Mouse (Mus musculus): ENCODE data around the gene Ugt1a8. TPM values are rescaled to one million over a fixed set of nuclear protein-coding genes. Genes with fewer than 3 reads are reported as not detected.

Gene Ugt1a8
- polyA plus RNA-seq, 1 experiment, result 8.3 TPM

GRCm38 (mm10) chr1:88237311-88237710, 149.7 kb downstream of the Ugt1a8 start:
- no peak for TF ChIP-seq POLR2A (IDR thresholded peaks at IDR 0.05; ENCODE audit: borderline replicate concordance, low read depth, low read length)
- no peak for TF ChIP-seq CTCF (IDR thresholded peaks at IDR 0.05; ENCODE audit: low read depth, low read length)
- no peaks in the 10 kb centered on the region for H3K4me1 ChIP-seq (ENCODE audit: control insufficient read depth, insufficient read depth, low read length)
- H3K27ac ChIP-seq (ENCODE audit: insufficient read depth, low read depth, low read length), result no peak overlapping the region
- H3K4me3 ChIP-seq (ENCODE audit: insufficient read depth, low read length), result no peak overlapping the region

GRCm38 (mm10) chr1:88238771-88239170, 151.2 kb downstream of the Ugt1a8 start:
- TF ChIP-seq POLR2A (IDR thresholded peaks at IDR 0.05; ENCODE audit: borderline replicate concordance, low read depth, low read length) (no peak), CTCF (IDR thresholded peaks at IDR 0.05; ENCODE audit: low read depth, low read length) (no peak)
- Histone ChIP-seq H3K27ac (ENCODE audit: insufficient read depth, low read depth, low read length) (no peak overlapping the region), H3K4me3 (ENCODE audit: insufficient read depth, low read length) (no peak overlapping the region), H3K4me1 (ENCODE audit: control insufficient read depth, insufficient read depth, low read length) (no peaks in the 10 kb centered on the region)

GRCm38 (mm10) chr1:88240072-88240471, 152.5 kb downstream of the Ugt1a8 start:
- no peak overlapping the region for H3K4me3 ChIP-seq (ENCODE audit: insufficient read depth, low read length)
- no peak overlapping the region for H3K27ac ChIP-seq (ENCODE audit: insufficient read depth, low read depth, low read length)
- H3K4me1 ChIP-seq (ENCODE audit: control insufficient read depth, insufficient read depth, low read length), result no peaks in the 10 kb centered on the region
- TF ChIP-seq CTCF (IDR thresholded peaks at IDR 0.05; ENCODE audit: low read depth, low read length), result no peak
- no peak for TF ChIP-seq POLR2A (IDR thresholded peaks at IDR 0.05; ENCODE audit: borderline replicate concordance, low read depth, low read length)

- no peak for TF ChIP-seq CTCF (IDR thresholded peaks at IDR 0.05; ENCODE audit: low read depth, low read length)
- no peak for TF ChIP-seq POLR2A (IDR thresholded peaks at IDR 0.05; ENCODE audit: borderline replicate concordance, low read depth, low read length)
- no peak overlapping the region for H3K4me3 ChIP-seq (ENCODE audit: insufficient read depth, low read length)
- no peaks in the 10 kb centered on the region for H3K4me1 ChIP-seq (ENCODE audit: control insufficient read depth, insufficient read depth, low read length)
- H3K27ac ChIP-seq (ENCODE audit: insufficient read depth, low read depth, low read length), result no peak overlapping the region
These were observed 153.0 kb downstream of the Ugt1a8 start for GRCm38 (mm10) chr1:88240579-88240978.

- no peak overlapping the region for H3K4me3 ChIP-seq (ENCODE audit: insufficient read depth, low read length)
- H3K27ac ChIP-seq (ENCODE audit: insufficient read depth, low read depth, low read length), result no peak overlapping the region
- H3K4me1 ChIP-seq (ENCODE audit: control insufficient read depth, insufficient read depth, low read length), result no peaks in the 10 kb centered on the region
- TF ChIP-seq CTCF (IDR thresholded peaks at IDR 0.05; ENCODE audit: low read depth, low read length) (no peak), POLR2A (IDR thresholded peaks at IDR 0.05; ENCODE audit: borderline replicate concordance, low read depth, low read length) (no peak)
These were observed 156.2 kb downstream of the Ugt1a8 start for GRCm38 (mm10) chr1:88243861-88244260.

GRCm38 (mm10) chr1:88245881-88246280, 158.3 kb downstream of the Ugt1a8 start:
- TF ChIP-seq CTCF (IDR thresholded peaks at IDR 0.05; ENCODE audit: low read depth, low read length), result no peak
- TF ChIP-seq POLR2A (IDR thresholded peaks at IDR 0.05; ENCODE audit: borderline replicate concordance, low read depth, low read length), result no peak
- no peak overlapping the region for H3K27ac ChIP-seq (ENCODE audit: insufficient read depth, low read depth, low read length)
- no peak overlapping the region for H3K4me3 ChIP-seq (ENCODE audit: insufficient read depth, low read length)
- no peaks in the 10 kb centered on the region for H3K4me1 ChIP-seq (ENCODE audit: control insufficient read depth, insufficient read depth, low read length)

GRCm38 (mm10) chr1:88246386-88246785, 158.8 kb downstream of the Ugt1a8 start:
- Histone ChIP-seq H3K4me3 (ENCODE audit: insufficient read depth, low read length) (no peak overlapping the region), H3K4me1 (ENCODE audit: control insufficient read depth, insufficient read depth, low read length) (no peaks in the 10 kb centered on the region), H3K27ac (ENCODE audit: insufficient read depth, low read depth, low read length) (no peak overlapping the region)
- TF ChIP-seq CTCF (IDR thresholded peaks at IDR 0.05; ENCODE audit: low read depth, low read length) (no peak), POLR2A (IDR thresholded peaks at IDR 0.05; ENCODE audit: borderline replicate concordance, low read depth, low read length) (no peak)

DNA sequence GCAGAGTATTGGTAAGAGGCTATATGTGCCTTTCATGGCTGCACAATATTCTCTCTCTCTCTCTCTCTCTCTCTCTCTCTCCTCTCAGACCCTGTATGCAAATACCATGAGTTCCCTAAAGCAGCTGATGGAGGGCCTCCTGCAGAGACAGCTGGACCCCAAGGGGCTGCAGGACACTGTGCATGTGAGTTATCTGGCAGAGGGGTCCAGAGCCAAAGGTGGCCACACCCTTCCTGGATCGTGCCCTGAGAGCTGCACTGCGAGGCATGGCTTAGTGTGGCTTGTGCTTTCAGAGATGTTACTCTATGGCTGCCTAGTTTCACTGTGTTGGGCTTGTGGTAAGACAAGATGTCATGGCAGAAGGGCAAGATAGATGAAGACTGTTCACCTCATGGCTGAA, 160.0 kb downstream of the Ugt1a8 start:
- Histone ChIP-seq H3K4me1 (ENCODE audit: control insufficient read depth, insufficient read depth, low read length) (no peaks in the 10 kb centered on the region), H3K4me3 (ENCODE audit: insufficient read depth, low read length) (no peak overlapping the region), H3K27ac (ENCODE audit: insufficient read depth, low read depth, low read length) (no peak overlapping the region)
- no peak for TF ChIP-seq CTCF (IDR thresholded peaks at IDR 0.05; ENCODE audit: low read depth, low read length)
- no peak for TF ChIP-seq POLR2A (IDR thresholded peaks at IDR 0.05; ENCODE audit: borderline replicate concordance, low read depth, low read length)

GRCm38 (mm10) chr1:88248658-88249057, 161.0 kb downstream of the Ugt1a8 start:
- TF ChIP-seq POLR2A (IDR thresholded peaks at IDR 0.05; ENCODE audit: borderline replicate concordance, low read depth, low read length), result no peak
- Histone ChIP-seq H3K4me3 (ENCODE audit: insufficient read depth, low read length) (no peak overlapping the region), H3K4me1 (ENCODE audit: control insufficient read depth, insufficient read depth, low read length) (no peaks in the 10 kb centered on the region), H3K27ac (ENCODE audit: insufficient read depth, low read depth, low read length) (no peak overlapping the region)

DNA sequence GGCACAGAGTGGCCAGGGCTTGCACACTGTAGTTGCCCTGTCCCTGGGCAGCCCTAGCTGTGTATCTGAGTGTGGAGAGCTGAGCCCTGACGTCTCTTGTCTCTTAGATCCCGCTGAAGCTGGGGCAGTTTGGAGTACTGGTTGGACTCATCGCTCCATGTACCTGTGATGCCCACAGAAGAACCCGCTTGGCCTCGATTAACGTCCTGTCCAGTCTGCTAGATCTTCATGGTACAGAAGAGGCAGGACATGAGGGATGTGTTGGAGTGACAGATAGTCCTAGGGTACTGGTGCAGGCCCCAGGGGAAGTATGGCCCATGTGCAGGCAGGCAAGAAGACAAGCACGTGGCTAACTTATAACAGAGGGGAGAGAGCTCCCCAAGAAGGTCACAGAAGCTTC, 162.0 kb downstream of the Ugt1a8 start:
- H3K4me3 ChIP-seq (ENCODE audit: insufficient read depth, low read length), result no peak overlapping the region
- no peaks in the 10 kb centered on the region for H3K4me1 ChIP-seq (ENCODE audit: control insufficient read depth, insufficient read depth, low read length)
- H3K27ac ChIP-seq (ENCODE audit: insufficient read depth, low read depth, low read length), result no peak overlapping the region
- TF ChIP-seq POLR2A (IDR thresholded peaks at IDR 0.05; ENCODE audit: borderline replicate concordance, low read depth, low read length) (no peak), CTCF (IDR thresholded peaks at IDR 0.05; ENCODE audit: low read depth, low read length) (no peak)

DNA sequence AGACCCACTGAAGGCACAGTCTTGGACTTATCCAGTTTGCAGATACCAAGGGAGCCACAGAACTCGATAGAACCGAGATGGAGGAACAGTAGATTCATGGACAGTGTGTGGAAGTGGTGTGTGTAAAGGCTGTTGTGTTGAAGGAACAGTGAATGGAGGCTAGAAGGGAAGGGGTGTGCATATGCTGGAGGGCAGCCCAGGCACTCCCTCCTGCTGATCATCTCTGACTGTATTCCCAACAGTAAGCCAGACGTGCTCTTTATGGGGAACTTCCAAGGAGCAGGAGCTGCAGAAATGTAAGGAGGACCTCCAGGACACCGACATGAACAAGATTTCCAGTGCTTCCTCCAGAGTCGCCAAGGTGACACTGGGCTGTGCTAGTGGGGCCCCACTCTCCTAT, 162.4 kb downstream of the Ugt1a8 start:
- H3K27ac ChIP-seq (ENCODE audit: insufficient read depth, low read depth, low read length), result no peak overlapping the region
- TF ChIP-seq POLR2A (IDR thresholded peaks at IDR 0.05; ENCODE audit: borderline replicate concordance, low read depth, low read length) (no peak), CTCF (IDR thresholded peaks at IDR 0.05; ENCODE audit: low read depth, low read length) (no peak)
- H3K4me3 ChIP-seq (ENCODE audit: insufficient read depth, low read length), result no peak overlapping the region
- H3K4me1 ChIP-seq (ENCODE audit: control insufficient read depth, insufficient read depth, low read length), result no peaks in the 10 kb centered on the region

Data from bone marrow macrophage, adult 2 months (primary cell).